In genomic region chr6:136964609-136965510, GRCm38 (mm10) we compare ENCODE assay signal across 14 mouse cellular contexts. TPM values are rescaled to one million over a fixed set of nuclear protein-coding genes. Genes with fewer than 3 reads are reported as not detected.
DNase-seq lines count a peak whose midpoint lies in the region; ATAC-seq and TF ChIP-seq lines count a peak whose summit lies in the region.
"Had no signal": no experiment of that assay in that cellular context is flagged by ENCODE, and none has a peak within 500 bp of the region (broad histone marks: within the 10 kb centered on the region; RNA-seq: fewer than 3 reads in every experiment).

No protein-coding gene starts in this region.

- CTCF ChIA-PET in Patski (lab: Charles Lee), result interaction anchor here (1.0 to 3.6 kb wide), 4 partner anchors 12 to 104 kb away, joined by 3 to 25 read pairs (median 5); no protein-coding TSS in a partner anchor

- H3K4me2 ChIP-seq in liver, embryonic 15.5 days, result no peak overlapping the region
- no peak overlapping the region for H3K4me2 ChIP-seq in liver, embryonic 11.5 days

- no peak overlapping the region for H3K4me3 ChIP-seq in liver, embryonic 15.5 days (replicated peaks)
- no peak overlapping the region for H3K4me3 ChIP-seq in liver, embryonic 11.5 days (ENCODE audit: low read depth, low read length)
- no peak overlapping the region for H3K4me3 ChIP-seq in thymus, adult 2 months (ENCODE audit: control insufficient read depth, insufficient read depth, low read length)

- peak overlapping the region; percentile 39; the same call in 1 of the 2 replicates for H3K27ac ChIP-seq in liver, embryonic 15.5 days (replicated peaks)
- no peak overlapping the region for H3K27ac ChIP-seq in liver, embryonic 11.5 days (ENCODE audit: low read depth, low read length)
- peak overlapping the region; percentile 88 for H3K27ac ChIP-seq in thymus, adult 2 months (ENCODE audit: control insufficient read depth, insufficient read depth, low read length)

- DNase-seq in liver, embryonic 11.5 days (ENCODE audit: low spot score), result no peak
- no peak for DNase-seq in Patski (ENCODE audit: low read depth, low spot score)
- DNase-seq in lung, postnatal 14 days, result peak; percentile 25
- peak; percentile 65 for DNase-seq in thymus, adult 2 months
- DNase-seq in adipocyte (ENCODE audit: low spot score), result no peak
- no peak for DNase-seq in adrenal gland, postnatal 36 days
- DNase-seq in embryo, embryonic 11 days, result no peak
- DNase-seq: cerebellum, postnatal 36 days; kidney, postnatal 36 days had no signal

- in situ Hi-C loops in Patski (cut with MboI; ENCODE audit: low pct_unique_long_range_greater_than_20kb), result loop anchor here (5.0 kb wide), 2 partner anchors 43 to 103 kb away; partner anchors contain the start of genes Erp27 and Pde6h

- WGBS in liver, embryonic 15.5 days (ENCODE audit: insufficient replicate concordance), result 27% methylated on average over 13 of the region's 13 CpGs
- 54% methylated on average over 13 of the region's 13 CpGs for WGBS in liver, embryonic 11.5 days
- 9% methylated on average over 13 of the region's 13 CpGs for WGBS in thymus, adult 2 months

- TF ChIP-seq POLR2A in thymus, adult 2 months (IDR thresholded peaks at IDR 0.05; ENCODE audit: control insufficient read depth, extremely low read depth, insufficient read depth, low read length, poor library complexity), result no peak

- no peaks in the 10 kb centered on the region; the same call in 1 of the 2 replicates for H3K4me1 ChIP-seq in liver, embryonic 15.5 days (replicated peaks)
- H3K4me1 ChIP-seq in liver, embryonic 11.5 days (replicated peaks; ENCODE audit: control insufficient read depth, insufficient read depth, low read length), result no peaks in the 10 kb centered on the region
- H3K4me1 ChIP-seq in thymus, adult 2 months (replicated peaks; ENCODE audit: control insufficient read depth, insufficient read depth, low read length), result peaks cover 20% of the 10 kb centered on the region

- ATAC-seq in liver, embryonic 15.5 days (ENCODE audit: insufficient read depth), result 0 out of 2 replicates have a peak, but pooled peaks have one; percentile 22
- ATAC-seq in liver, embryonic 11.5 days (replicated peaks; ENCODE audit: low FRiP score), result no peak
- no peak for ATAC-seq in Patski

- no peaks in the 10 kb centered on the region for H3K9me3 ChIP-seq in liver, embryonic 15.5 days (replicated peaks)
- H3K9me3 ChIP-seq in liver, embryonic 11.5 days (ENCODE audit: control insufficient read depth, low read length), result no peaks in the 10 kb centered on the region

- H3K36me3 ChIP-seq in liver, embryonic 15.5 days (replicated peaks), result no peaks in the 10 kb centered on the region
- H3K36me3 ChIP-seq in liver, embryonic 11.5 days (ENCODE audit: control insufficient read depth, insufficient read depth, low read length), result no peaks in the 10 kb centered on the region
- no peaks in the 10 kb centered on the region for H3K36me3 ChIP-seq in thymus, adult 2 months (ENCODE audit: control insufficient read depth, insufficient read depth, low read length)

- H3K9ac ChIP-seq in liver, embryonic 15.5 days, result no peak overlapping the region
- H3K9ac ChIP-seq in liver, embryonic 11.5 days (ENCODE audit: low read depth, low read length), result no peak overlapping the region

- POLR2A ChIA-PET in Patski (lab: Charles Lee), result interaction anchor here (0.6 kb wide), 1 partner anchor 160 kb away, joined by 3 read pairs; no protein-coding TSS in a partner anchor

- H3K27me3 ChIP-seq in liver, embryonic 15.5 days, result no peaks in the 10 kb centered on the region
- H3K27me3 ChIP-seq in liver, embryonic 11.5 days (replicated peaks; ENCODE audit: control insufficient read depth, insufficient read depth, low read length), result no peaks in the 10 kb centered on the region
- H3K27me3 ChIP-seq in Patski, result no peaks in the 10 kb centered on the region
- no peaks in the 10 kb centered on the region for H3K27me3 ChIP-seq in thymus, adult 2 months (ENCODE audit: control insufficient read depth, insufficient read depth, low read length)

- TF ChIP-seq CTCF in Patski (IDR thresholded peaks at IDR 0.05), result peak; percentile 18
- no peak for TF ChIP-seq CTCF in thymus, adult 2 months (IDR thresholded peaks at IDR 0.05; ENCODE audit: borderline replicate concordance, control insufficient read depth, extremely low read depth, insufficient read depth, low read length, poor library complexity)

RNA-seq across cellular contexts. Expression of gene Arhgdib, which starts 23.2 kb away (rescaled TPM):
- polyA plus RNA-seq in liver, embryonic 15.5 days (2015; fragmentation: Nextera tagmentation; extraction: Ambion mirVana), result 162 and 172 TPM in 2 replicates
- 181 and 183 TPM in 2 replicates for polyA plus RNA-seq in liver, embryonic 11.5 days (2014; fragmentation: Nextera tagmentation; extraction: Ambion mirVana)
- 11.6 TPM for polyA plus RNA-seq in Patski (2021)
- polyA plus RNA-seq in thymus, adult 2 months (2012; rRNA removed), result 644 and 667 TPM in 2 replicates
- total RNA-seq in adrenal gland, postnatal 36 days (2021), result 10 to 100 TPM; 20.4 to 24.2 TPM

RNA-seq across cellular contexts. Expression of gene Pde6h, which starts 41.2 kb away (rescaled TPM):
- polyA plus RNA-seq in liver, embryonic 15.5 days (2015; fragmentation: Nextera tagmentation; extraction: Ambion mirVana), result not detected in 2 replicates
- not detected in 2 replicates for polyA plus RNA-seq in liver, embryonic 11.5 days (2014; fragmentation: Nextera tagmentation; extraction: Ambion mirVana)
- polyA plus RNA-seq in Patski (2021), result 1.3 TPM
- 0.01 TPM in 1 of 2 replicates, not detected in the other for polyA plus RNA-seq in thymus, adult 2 months (2012; rRNA removed)
- not detected for total RNA-seq in adrenal gland, postnatal 36 days (2021)
- total RNA-seq: gastrocnemius, adult 8-10 months; heart, postnatal 25 days; MEL had no signal
- polyA plus RNA-seq: limb, embryonic 11.5 days had no signal

RNA-seq across cellular contexts. Expression of gene Erp27, which starts 42.9 kb away (rescaled TPM):
- polyA plus RNA-seq in liver, embryonic 15.5 days (2015; fragmentation: Nextera tagmentation; extraction: Ambion mirVana), result 0.28 and 0.74 TPM in 2 replicates
- 0.22 and 0.34 TPM in 2 replicates for polyA plus RNA-seq in liver, embryonic 11.5 days (2014; fragmentation: Nextera tagmentation; extraction: Ambion mirVana)
- polyA plus RNA-seq in Patski (2021), result 0.30 TPM
- polyA plus RNA-seq in thymus, adult 2 months (2012; rRNA removed), result 1.8 and 2.4 TPM in 2 replicates
- total RNA-seq in adrenal gland, postnatal 36 days (2021), result under 1 TPM in 1 of 2 experiments, not detected in 1; 0.26 TPM
- total RNA-seq: gastrocnemius, adult 8-10 months; heart, postnatal 25 days; MEL had no signal

Comparison
In these comparisons a context has a peak if more than half of its experiments do, and no peak if none do; other contexts are left out.
1. DNase-seq: peak in lung, postnatal 14 days (single experiment) and thymus, adult 2 months (single experiment); none in liver, embryonic 11.5 days (single experiment), Patski (single experiment), adipocyte (single experiment), adrenal gland, postnatal 36 days (0 of 2) and embryo, embryonic 11 days (single experiment).
2. RNA of gene Arhgdib, which starts 23.2 kb away (polyA plus RNA-seq): 644 to 667 TPM in thymus, adult 2 months, 181 to 183 TPM in liver, embryonic 11.5 days and 162 to 172 TPM in liver, embryonic 15.5 days; 11.6 TPM in Patski (single experiment); every median in the first group is over 10 times any median in the second.